Mouse (Mus musculus) G1E (cell line): ENCODE measurements around the gene Egfl7.

ENCODE experiments used
- CTCF ChIP-seq: IDR thresholded peaks from 2 replicates; pipeline ENCODE4 v1.5.1; 2012; ENCODE audit warnings: low read depth, low read length, inconsistent platforms, mixed read lengths
- GATA1 ChIP-seq: IDR thresholded peaks from 2 replicates; pipeline ENCODE4 v1.6.1; 2012; ENCODE audit warnings: borderline replicate concordance, low read length, inconsistent platforms, mixed read lengths
- POLR2AphosphoS5 ChIP-seq: IDR thresholded peaks from 2 replicates; pipeline ENCODE4 v1.6.1; 2012; ENCODE audit warnings: low read depth, low read length, inconsistent platforms; ENCODE audit not compliant: insufficient replicate concordance

- TF ChIP-seq CTCF, result no peak
- TF ChIP-seq POLR2AphosphoS5, result no peak
- TF ChIP-seq GATA1, result no peak
Measured at GRCm38 (mm10) chr2:26534616-26535015, 45.2 kb upstream of the Egfl7 start.
